Mouse (Mus musculus) midbrain, embryonic 16.5 days (tissue): Measurements from ENCODE around the gene Yeats2. TPM values are rescaled to one million over a fixed set of nuclear protein-coding genes. Genes with fewer than 3 reads are reported as not detected.

Experiments
- ATAC-seq: fragments of 200-750 bp; cut with Nextera tagmentation; 2 replicates; pipeline ENCODE4 v1.8.0; 2017; ENCODE audit warnings: moderate TSS enrichment
- H3K27ac ChIP-seq: fragments of 300-500 bp; sonication (generic); 2 replicates; pipeline ENCODE4 v1.5.1; 2014; ENCODE audit warnings: mild to moderate bottlenecking, low read length, mixed read lengths
- H3K27me3 ChIP-seq: fragments of 300-500 bp; sonication (generic); 2 replicates; pipeline ENCODE4 v1.6.1; 2014; ENCODE audit warnings: low read depth, low read length, mixed read lengths; ENCODE audit not compliant: control insufficient read depth, insufficient read depth
- H3K36me3 ChIP-seq: fragments of 300-500 bp; sonication (generic); 2 replicates; pipeline ENCODE4 v1.6.1; 2014; ENCODE audit warnings: mild to moderate bottlenecking, low read length, moderate library complexity, mixed read lengths; ENCODE audit not compliant: control insufficient read depth, insufficient read depth
- H3K4me1 ChIP-seq: fragments of 300-500 bp; sonication (generic); 2 replicates; pipeline ENCODE4 v1.6.1; 2014; ENCODE audit warnings: mild to moderate bottlenecking, low read length, mixed read lengths; ENCODE audit not compliant: control insufficient read depth, insufficient read depth
- H3K4me2 ChIP-seq: fragments of 300-500 bp; sonication (generic); 2 replicates; pipeline ENCODE4 v1.6.1; 2014; ENCODE audit warnings: mild to moderate bottlenecking, low read length, mixed read lengths
- H3K4me3 ChIP-seq: fragments of 300-500 bp; sonication (generic); 2 replicates; pipeline ENCODE4 v1.5.1; 2014; ENCODE audit warnings: low read depth, mild to moderate bottlenecking, low read length, moderate library complexity, mixed read lengths
- H3K9ac ChIP-seq: fragments of 300-500 bp; sonication (generic); 2 replicates; pipeline ENCODE4 v1.6.1; 2014; ENCODE audit warnings: low read depth, low read length, mixed read lengths
- H3K9me3 ChIP-seq: fragments of 300-500 bp; sonication (generic); replicated peaks from 2 replicates; pipeline ENCODE4 v1.6.1; 2014; ENCODE audit warnings: mild to moderate bottlenecking, low read length, mixed read lengths; ENCODE audit not compliant: control insufficient read depth, poor library complexity, severe bottlenecking
- WGBS: fragments of 180-500 bp; shearing (Covaris S2); extraction: QIAGEN DNeasy Blood & Tissue Kit; methylation state at CpG from one replicate; pipeline ENCODE4 v1.1.7; 2014; 5-methylcytosine and 5-hydroxymethylcytosine counted together
- polyA plus RNA-seq: library from polyadenylated mRNA; unstranded; fragments of >200 nt; fragmentation: Nextera tagmentation; extraction: Ambion mirVana; gene quantifications from 2 replicates; pipeline ENCODE4 v1.2.1, GENCODE M21; 2015

The Yeats2 gene
- polyA plus RNA-seq, 1 experiment from 2014 or later, result 18.6 TPM

GRCm38 (mm10) chr16:20213591-20214226, 72.8 kb downstream of the Yeats2 start:
- H3K27me3 ChIP-seq, result no peaks in the 10 kb centered on the region
- H3K4me1 ChIP-seq, result no peaks in the 10 kb centered on the region
- H3K4me3 ChIP-seq, result no peak overlapping the region
- peaks cover 51% of the 10 kb centered on the region for H3K36me3 ChIP-seq
- H3K27ac ChIP-seq, result no peak overlapping the region
- H3K4me2 ChIP-seq, result no peak overlapping the region
- WGBS, result 89% methylated on average over 3 of the region's 3 CpGs
- H3K9ac ChIP-seq, result no peak overlapping the region
- no peaks in the 10 kb centered on the region for H3K9me3 ChIP-seq
- 0 out of 2 replicates have a peak, but pooled peaks have one; percentile 28 for ATAC-seq

- Histone ChIP-seq H3K36me3 (peaks cover 48% of the 10 kb centered on the region), H3K4me1 (no peaks in the 10 kb centered on the region), H3K27ac (no peak overlapping the region), H3K9ac (no peak overlapping the region), H3K27me3 (no peaks in the 10 kb centered on the region), H3K4me3 (no peak overlapping the region), H3K9me3 (no peaks in the 10 kb centered on the region), H3K4me2 (no peak overlapping the region)
- 98% methylated on average over 6 of the region's 6 CpGs for WGBS
- ATAC-seq, result no peak
These were observed 81.9 kb downstream of the Yeats2 start for GRCm38 (mm10) chr16:20222726-20223125.

GRCm38 (mm10) chr16:20226676-20227075, 85.8 kb downstream of the Yeats2 start:
- Histone ChIP-seq H3K27me3 (no peaks in the 10 kb centered on the region), H3K36me3 (peaks cover 42% of the 10 kb centered on the region), H3K4me1 (no peaks in the 10 kb centered on the region), H3K9me3 (no peaks in the 10 kb centered on the region), H3K27ac (no peak overlapping the region), H3K4me2 (no peak overlapping the region), H3K9ac (no peak overlapping the region), H3K4me3 (no peak overlapping the region)
- WGBS, result 99% methylated on average over 4 of the region's 4 CpGs
- ATAC-seq, result no peak

- Histone ChIP-seq H3K27ac (no peak overlapping the region), H3K9ac (no peak overlapping the region), H3K4me3 (no peak overlapping the region), H3K36me3 (peaks cover 37% of the 10 kb centered on the region), H3K9me3 (no peaks in the 10 kb centered on the region), H3K27me3 (no peaks in the 10 kb centered on the region), H3K4me2 (no peak overlapping the region), H3K4me1 (no peaks in the 10 kb centered on the region)
- 80% methylated on average over 6 of the region's 6 CpGs for WGBS
- no peak for ATAC-seq
These were observed 86.6 kb downstream of the Yeats2 start for GRCm38 (mm10) chr16:20227504-20227903.

- H3K36me3 ChIP-seq, result peaks cover 33% of the 10 kb centered on the region
- no peaks in the 10 kb centered on the region for H3K27me3 ChIP-seq
- no peak overlapping the region for H3K4me2 ChIP-seq
- no peaks in the 10 kb centered on the region for H3K9me3 ChIP-seq
- ATAC-seq, result no peak
- no peak overlapping the region for H3K4me3 ChIP-seq
- no peak overlapping the region for H3K27ac ChIP-seq
- no peaks in the 10 kb centered on the region for H3K4me1 ChIP-seq
- WGBS, result 97% methylated on average over 5 of the region's 5 CpGs
- no peak overlapping the region for H3K9ac ChIP-seq
These were observed 87.3 kb downstream of the Yeats2 start for GRCm38 (mm10) chr16:20228167-20228566.

- 70% methylated on average over 4 of the region's 4 CpGs for WGBS
- no peak overlapping the region for H3K27ac ChIP-seq
- H3K4me1 ChIP-seq, result no peaks in the 10 kb centered on the region
- ATAC-seq, result no peak
- no peaks in the 10 kb centered on the region for H3K9me3 ChIP-seq
- H3K4me3 ChIP-seq, result no peak overlapping the region
- no peaks in the 10 kb centered on the region for H3K27me3 ChIP-seq
- H3K36me3 ChIP-seq, result peaks cover 13% of the 10 kb centered on the region
- H3K4me2 ChIP-seq, result no peak overlapping the region
- no peak overlapping the region for H3K9ac ChIP-seq
These were observed 93.5 kb downstream of the Yeats2 start for GRCm38 (mm10) chr16:20234406-20234805.

- H3K4me1 ChIP-seq, result peaks cover 4% of the 10 kb centered on the region
- H3K36me3 ChIP-seq, result peaks cover 2% of the 10 kb centered on the region; the same call in 1 of the 2 replicates
- no peak for ATAC-seq
- H3K9ac ChIP-seq, result no peak overlapping the region
- H3K27ac ChIP-seq, result no peak overlapping the region; the same call in 1 of the 2 replicates
- H3K27me3 ChIP-seq, result no peaks in the 10 kb centered on the region
- H3K4me2 ChIP-seq, result no peak overlapping the region
- H3K4me3 ChIP-seq, result no peak overlapping the region
- WGBS, result 31% methylated on average over 4 of the region's 4 CpGs
- H3K9me3 ChIP-seq, result no peaks in the 10 kb centered on the region
These were observed 96.6 kb downstream of the Yeats2 start for GRCm38 (mm10) chr16:20237426-20237825.

GRCm38 (mm10) chr16:20238646-20239045, 97.8 kb downstream of the Yeats2 start:
- H3K9ac ChIP-seq, result no peak overlapping the region
- no peaks in the 10 kb centered on the region for H3K9me3 ChIP-seq
- no peaks in the 10 kb centered on the region; the same call in 1 of the 2 replicates for H3K36me3 ChIP-seq
- no peak overlapping the region for H3K27ac ChIP-seq
- 90% methylated on average over 4 of the region's 4 CpGs for WGBS
- ATAC-seq, result no peak
- no peaks in the 10 kb centered on the region for H3K27me3 ChIP-seq
- H3K4me3 ChIP-seq, result no peak overlapping the region
- H3K4me2 ChIP-seq, result no peak overlapping the region
- peaks cover 4% of the 10 kb centered on the region for H3K4me1 ChIP-seq

GRCm38 (mm10) chr16:20240468-20241414, 99.9 kb downstream of the Yeats2 start, which contains the start of gene Map6d1:
Gene Map6d1, minus strand, starts transcription at chr16:20241358.
- Histone ChIP-seq H3K36me3 (no peaks in the 10 kb centered on the region), H3K27me3 (no peaks in the 10 kb centered on the region), H3K27ac (peak within 1 kb of the TSS; percentile 90), H3K9me3 (no peaks in the 10 kb centered on the region), H3K9ac (peak within 1 kb of the TSS; percentile 90), H3K4me2 (peak within 1 kb of the TSS; percentile 87), H3K4me1 (peaks cover 4% of the 10 kb centered on the region), H3K4me3 (peak within 1 kb of the TSS; percentile 82)
- peak; percentile 94 for ATAC-seq
- under 1% methylated on average over 90 of the region's 90 CpGs for WGBS
